In the genomic region with DNA sequence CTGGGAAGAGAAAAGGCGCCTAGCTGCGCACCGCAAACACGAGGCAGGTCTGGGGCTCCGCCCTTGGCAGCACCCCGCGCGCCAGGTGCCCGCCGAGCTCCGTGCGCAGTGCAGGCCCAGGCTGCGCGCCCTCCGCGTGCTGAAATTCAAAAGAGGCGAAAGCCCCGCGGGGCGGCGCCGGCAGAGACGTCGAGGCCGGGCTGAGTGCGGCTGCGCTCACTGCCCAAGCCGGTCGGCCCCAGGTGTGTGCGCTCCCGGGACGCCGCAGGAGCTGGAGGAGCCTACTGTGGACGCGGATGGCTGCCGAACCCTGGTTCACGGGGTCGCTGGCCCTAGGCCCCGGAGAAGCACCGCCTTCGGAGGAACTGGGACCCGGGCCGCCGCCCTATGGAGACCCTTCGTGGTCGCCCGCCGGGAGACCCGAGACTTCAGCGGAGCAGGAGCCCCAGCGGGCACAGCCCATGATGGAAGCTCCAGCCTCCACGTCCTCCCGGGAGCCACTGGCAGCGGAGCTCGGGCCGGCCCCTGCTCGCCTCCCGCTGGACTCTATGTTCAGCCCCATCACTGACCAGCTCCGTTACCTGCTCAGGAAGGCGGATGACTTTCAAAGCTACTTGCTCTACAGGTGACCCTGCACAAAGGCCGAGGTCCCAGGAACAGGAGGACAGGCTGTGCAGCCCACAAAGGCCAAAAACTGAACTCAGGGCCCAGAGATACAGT, we compare ENCODE assay signal across 10 mouse cellular contexts. TPM values are rescaled to one million over a fixed set of nuclear protein-coding genes. Genes with fewer than 3 reads are reported as not detected.
A peak's percentile ranks its signal among the peaks of the same experiment; 100 is the strongest.
DNase-seq lines count a peak whose midpoint lies in the region; ATAC-seq and TF ChIP-seq lines count a peak whose summit lies in the region.
"Had no signal": no experiment of that assay in that cellular context is flagged by ENCODE, and none has a peak within 500 bp of the region (broad histone marks: within the 10 kb centered on the region; RNA-seq: fewer than 3 reads in every experiment).

A gene (plus strand): TSS at position 222 of the 720 bp plus-strand sequence.

- H3K36me3 ChIP-seq in embryonic facial prominence, embryonic 12.5 days, result peaks cover 20% of the 10 kb centered on the region
- peaks cover 16% of the 10 kb centered on the region for H3K36me3 ChIP-seq in hindbrain, embryonic 14.5 days (replicated peaks; ENCODE audit: control insufficient read depth, insufficient read depth)

- peaks cover 15% of the 10 kb centered on the region; the same call in 1 of the 2 replicates for H3K27me3 ChIP-seq in embryonic facial prominence, embryonic 12.5 days
- H3K27me3 ChIP-seq in hindbrain, embryonic 14.5 days (ENCODE audit: control insufficient read depth, insufficient read depth, low read length), result peaks cover 16% of the 10 kb centered on the region

- H3K4me3 ChIP-seq in embryonic facial prominence, embryonic 12.5 days, result peak within 1 kb of the TSS; percentile 7; the same call in 1 of the 2 replicates
- H3K4me3 ChIP-seq in hindbrain, embryonic 14.5 days (replicated peaks; ENCODE audit: low read length), result no peak within 1 kb of the TSS
- H3K4me3 ChIP-seq in layer of hippocampus, adult 2 months, result no peak within 1 kb of the TSS

- no peaks in the 10 kb centered on the region for H3K9me3 ChIP-seq in embryonic facial prominence, embryonic 12.5 days
- no peaks in the 10 kb centered on the region for H3K9me3 ChIP-seq in hindbrain, embryonic 14.5 days (ENCODE audit: control insufficient read depth, low read length)

- peak; percentile 24 for DNase-seq in kidney, adult 9 months
- no peak for DNase-seq in kidney, adult 8-10 months
- DNase-seq in hindbrain, embryonic 14.5 days (ENCODE audit: low spot score), result no peak
- peak; percentile 41 for DNase-seq in neural tube, embryonic 10.5 days (ENCODE audit: extremely low spot score, low spot score)
- no peak for DNase-seq in ovary, postnatal 10 days (ENCODE audit: low spot score)
- no peak for DNase-seq in layer of hippocampus, adult 2 months (ENCODE audit: low spot score in 2 of 2)
- no peak for DNase-seq in cerebellum, adult 11 months

- ATAC-seq in embryonic facial prominence, embryonic 12.5 days (ENCODE audit: insufficient number of reproducible peaks, insufficient read depth, low FRiP score, low TSS enrichment), result no peak
- ATAC-seq in hindbrain, embryonic 14.5 days (ENCODE audit: low FRiP score), result no peak

- no peak for TF ChIP-seq CTCF in layer of hippocampus, adult 2 months (conservative IDR thresholded peaks at IDR 0.05)

- WGBS in embryonic facial prominence, embryonic 12.5 days, result 24% methylated on average over 61 of the region's 61 CpGs
- WGBS in hindbrain, embryonic 14.5 days, result 15% methylated on average over 61 of the region's 61 CpGs

- H3K9ac ChIP-seq in embryonic facial prominence, embryonic 12.5 days, result peak within 1 kb of the TSS; percentile 20; the same call in 1 of the 2 replicates
- H3K9ac ChIP-seq in hindbrain, embryonic 14.5 days, result 0 out of 2 replicates have a peak within 1 kb of the TSS, but pooled peaks have one; percentile 11

- no peak within 1 kb of the TSS for H3K27ac ChIP-seq in embryonic facial prominence, embryonic 12.5 days
- H3K27ac ChIP-seq in hindbrain, embryonic 14.5 days, result no peak within 1 kb of the TSS
- H3K27ac ChIP-seq in layer of hippocampus, adult 2 months, result no peak within 1 kb of the TSS
- H3K27ac ChIP-seq: liver, embryonic 14.5 days had no signal

- H3K4me1 ChIP-seq in embryonic facial prominence, embryonic 12.5 days, result peaks cover 39% of the 10 kb centered on the region
- peaks cover 29% of the 10 kb centered on the region for H3K4me1 ChIP-seq in hindbrain, embryonic 14.5 days (replicated peaks; ENCODE audit: control insufficient read depth, insufficient read depth, low read length)

- H3K4me2 ChIP-seq in embryonic facial prominence, embryonic 12.5 days (replicated peaks), result peak within 1 kb of the TSS; percentile 32
- peak within 1 kb of the TSS; percentile 17; the same call in 1 of the 2 replicates for H3K4me2 ChIP-seq in hindbrain, embryonic 14.5 days (replicated peaks)

RNA-seq across cellular contexts. Expression of the gene that starts here (rescaled TPM):
- 1.9 and 2.0 TPM in 2 replicates for polyA plus RNA-seq in embryonic facial prominence, embryonic 12.5 days (2016; fragmentation: Nextera tagmentation; extraction: Ambion mirVana)
- 0.54 and 0.76 TPM in 2 replicates for polyA plus RNA-seq in hindbrain, embryonic 14.5 days (2014; fragmentation: Nextera tagmentation; extraction: Ambion mirVana)
- under 1 TPM; 0.66 to 0.82 TPM for total RNA-seq in layer of hippocampus, adult 2 months (2021)
- total RNA-seq: common myeloid progenitor, adult 5-6 weeks had no signal

Comparison
In these comparisons a context has a peak if more than half of its experiments do, and no peak if none do; other contexts are left out.
1. DNase-seq: peak in kidney, adult 9 months (single experiment) and neural tube, embryonic 10.5 days (single experiment); none in kidney, adult 8-10 months (0 of 2), hindbrain, embryonic 14.5 days (single experiment), ovary, postnatal 10 days (single experiment), layer of hippocampus, adult 2 months (0 of 2) and cerebellum, adult 11 months (single experiment).